Mouse (Mus musculus): Measurements from ENCODE around the gene Rpl37a. TPM values are rescaled to one million over a fixed set of nuclear protein-coding genes. Genes with fewer than 3 reads are reported as not detected.

Gene Rpl37a
- polyA plus RNA-seq, 1 experiment from 2014 or later = 1,455 TPM

GRCm38 (mm10) chr1:72730126-72730525 lies 19.0 kb downstream of the Rpl37a start:
- no peak overlapping the region for H3K4me3 ChIP-seq (ENCODE audit: low read length)
- no peaks in the 10 kb centered on the region for H3K9me3 ChIP-seq (ENCODE audit: low read length)
- 60% methylated on average over 10 of the region's 10 CpGs for WGBS
- no peak overlapping the region for H3K9ac ChIP-seq (replicated peaks; ENCODE audit: low read length)
- H3K4me1 ChIP-seq (ENCODE audit: insufficient read depth, low read length) = peaks cover 15% of the 10 kb centered on the region; the same call in 1 of the 2 replicates
- no peaks in the 10 kb centered on the region for H3K27me3 ChIP-seq (ENCODE audit: insufficient read depth, low read length)
- no peak for ATAC-seq (ENCODE audit: low FRiP score, low TSS enrichment)
- H3K36me3 ChIP-seq (ENCODE audit: insufficient read depth, low read length) = no peaks in the 10 kb centered on the region
- no peak overlapping the region for H3K4me2 ChIP-seq (replicated peaks; ENCODE audit: low read depth, low read length)
- no peak overlapping the region for H3K27ac ChIP-seq (ENCODE audit: low read length)

GRCm38 (mm10) chr1:72733191-72733691 lies 22.2 kb downstream of the Rpl37a start:
- Histone ChIP-seq H3K27me3 (ENCODE audit: insufficient read depth, low read length) (no peaks in the 10 kb centered on the region), H3K4me2 (replicated peaks; ENCODE audit: low read depth, low read length) (no peak overlapping the region), H3K9ac (replicated peaks; ENCODE audit: low read length) (no peak overlapping the region), H3K4me3 (ENCODE audit: low read length) (no peak overlapping the region), H3K9me3 (ENCODE audit: low read length) (no peaks in the 10 kb centered on the region), H3K27ac (ENCODE audit: low read length) (no peak overlapping the region), H3K4me1 (ENCODE audit: insufficient read depth, low read length) (peaks cover 26% of the 10 kb centered on the region), H3K36me3 (ENCODE audit: insufficient read depth, low read length) (no peaks in the 10 kb centered on the region)
- 94% methylated on average over 9 of the region's 9 CpGs for WGBS
- no peak for ATAC-seq (ENCODE audit: low FRiP score, low TSS enrichment)

- 0 out of 2 replicates have a peak overlapping the region, but pooled peaks have one; percentile 7 for H3K4me2 ChIP-seq (replicated peaks; ENCODE audit: low read depth, low read length)
- WGBS = 22% methylated on average over 13 of the region's 13 CpGs
- H3K27ac ChIP-seq (ENCODE audit: low read length) = peak overlapping the region; percentile 2; the same call in 1 of the 2 replicates
- no peaks in the 10 kb centered on the region for H3K9me3 ChIP-seq (ENCODE audit: low read length)
- H3K4me1 ChIP-seq (ENCODE audit: insufficient read depth, low read length) = peaks cover 11% of the 10 kb centered on the region
- peak; percentile 77 for ATAC-seq (ENCODE audit: low FRiP score, low TSS enrichment)
- H3K27me3 ChIP-seq (ENCODE audit: insufficient read depth, low read length) = no peaks in the 10 kb centered on the region
- no peak overlapping the region for H3K9ac ChIP-seq (replicated peaks; ENCODE audit: low read length)
- H3K36me3 ChIP-seq (ENCODE audit: insufficient read depth, low read length) = no peaks in the 10 kb centered on the region
- H3K4me3 ChIP-seq (ENCODE audit: low read length) = no peak overlapping the region
These were observed 25.5 kb downstream of the Rpl37a start for GRCm38 (mm10) chr1:72736397-72737125.

GRCm38 (mm10) chr1:72738946-72739680 lies 28.0 kb downstream of the Rpl37a start:
- Histone ChIP-seq H3K4me2 (replicated peaks; ENCODE audit: low read depth, low read length) (no peak overlapping the region), H3K4me3 (ENCODE audit: low read length) (no peak overlapping the region), H3K27ac (ENCODE audit: low read length) (no peak overlapping the region), H3K9me3 (ENCODE audit: low read length) (no peaks in the 10 kb centered on the region), H3K27me3 (ENCODE audit: insufficient read depth, low read length) (no peaks in the 10 kb centered on the region), H3K4me1 (ENCODE audit: insufficient read depth, low read length) (peaks cover 11% of the 10 kb centered on the region), H3K36me3 (ENCODE audit: insufficient read depth, low read length) (no peaks in the 10 kb centered on the region), H3K9ac (replicated peaks; ENCODE audit: low read length) (no peak overlapping the region)
- 86% methylated on average over 15 of the region's 15 CpGs for WGBS
- ATAC-seq (ENCODE audit: low FRiP score, low TSS enrichment) = no peak

- H3K27me3 ChIP-seq (ENCODE audit: insufficient read depth, low read length) = no peaks in the 10 kb centered on the region
- no peak for ATAC-seq (ENCODE audit: low FRiP score, low TSS enrichment)
- H3K4me2 ChIP-seq (replicated peaks; ENCODE audit: low read depth, low read length) = no peak overlapping the region
- H3K4me3 ChIP-seq (ENCODE audit: low read length) = no peak overlapping the region
- no peak overlapping the region for H3K27ac ChIP-seq (ENCODE audit: low read length)
- H3K9me3 ChIP-seq (ENCODE audit: low read length) = no peaks in the 10 kb centered on the region
- peaks cover 11% of the 10 kb centered on the region for H3K4me1 ChIP-seq (ENCODE audit: insufficient read depth, low read length)
- no peak overlapping the region for H3K9ac ChIP-seq (replicated peaks; ENCODE audit: low read length)
- 80% methylated on average over 10 of the region's 10 CpGs for WGBS
- H3K36me3 ChIP-seq (ENCODE audit: insufficient read depth, low read length) = no peaks in the 10 kb centered on the region
These were observed 28.6 kb downstream of the Rpl37a start for GRCm38 (mm10) chr1:72739681-72740063.

GRCm38 (mm10) chr1:72741406-72741805 lies 30.3 kb downstream of the Rpl37a start:
- no peak overlapping the region for H3K9ac ChIP-seq (replicated peaks; ENCODE audit: low read length)
- no peak overlapping the region for H3K27ac ChIP-seq (ENCODE audit: low read length)
- 86% methylated on average over 5 of the region's 5 CpGs for WGBS
- no peaks in the 10 kb centered on the region for H3K9me3 ChIP-seq (ENCODE audit: low read length)
- H3K4me2 ChIP-seq (replicated peaks; ENCODE audit: low read depth, low read length) = no peak overlapping the region
- no peaks in the 10 kb centered on the region for H3K36me3 ChIP-seq (ENCODE audit: insufficient read depth, low read length)
- no peaks in the 10 kb centered on the region for H3K27me3 ChIP-seq (ENCODE audit: insufficient read depth, low read length)
- ATAC-seq (ENCODE audit: low FRiP score, low TSS enrichment) = no peak
- H3K4me1 ChIP-seq (ENCODE audit: insufficient read depth, low read length) = peaks cover 8% of the 10 kb centered on the region
- H3K4me3 ChIP-seq (ENCODE audit: low read length) = no peak overlapping the region

GRCm38 (mm10) chr1:72744816-72745506 lies 33.9 kb downstream of the Rpl37a start:
- peak; percentile 70 for ATAC-seq (ENCODE audit: low FRiP score, low TSS enrichment)
- WGBS = 35% methylated on average over 8 of the region's 8 CpGs
- H3K27ac ChIP-seq (ENCODE audit: low read length) = peak overlapping the region; percentile 48; the same call in 1 of the 2 replicates

GRCm38 (mm10) chr1:72746382-72746781 lies 35.3 kb downstream of the Rpl37a start:
- Histone ChIP-seq H3K27ac (ENCODE audit: low read length) (0 out of 2 replicates have a peak overlapping the region, but pooled peaks have one; percentile 6), H3K9ac (replicated peaks; ENCODE audit: low read length) (no peak overlapping the region), H3K4me1 (ENCODE audit: insufficient read depth, low read length) (no peaks in the 10 kb centered on the region), H3K27me3 (ENCODE audit: insufficient read depth, low read length) (no peaks in the 10 kb centered on the region), H3K4me2 (replicated peaks; ENCODE audit: low read depth, low read length) (no peak overlapping the region), H3K4me3 (ENCODE audit: low read length) (no peak overlapping the region), H3K9me3 (ENCODE audit: low read length) (no peaks in the 10 kb centered on the region), H3K36me3 (ENCODE audit: insufficient read depth, low read length) (no peaks in the 10 kb centered on the region)
- ATAC-seq (ENCODE audit: low FRiP score, low TSS enrichment) = no peak
- WGBS = 60% methylated on average over 7 of the region's 7 CpGs

More at GRCm38 (mm10) chr1:72744816-72745506, 33.9 kb downstream of the Rpl37a start:
- H3K36me3 ChIP-seq (ENCODE audit: insufficient read depth, low read length) = no peaks in the 10 kb centered on the region
- no peaks in the 10 kb centered on the region for H3K27me3 ChIP-seq (ENCODE audit: insufficient read depth, low read length)
- no peaks in the 10 kb centered on the region for H3K9me3 ChIP-seq (ENCODE audit: low read length)
- H3K9ac ChIP-seq (replicated peaks; ENCODE audit: low read length) = no peak overlapping the region
- no peaks in the 10 kb centered on the region for H3K4me1 ChIP-seq (ENCODE audit: insufficient read depth, low read length)
- H3K4me3 ChIP-seq (ENCODE audit: low read length) = no peak overlapping the region
- H3K4me2 ChIP-seq (replicated peaks; ENCODE audit: low read depth, low read length) = no peak overlapping the region

GRCm38 (mm10) chr1:72751371-72751781 lies 40.3 kb downstream of the Rpl37a start:
- Histone ChIP-seq H3K27ac (ENCODE audit: low read length) (no peak overlapping the region), H3K36me3 (ENCODE audit: insufficient read depth, low read length) (no peaks in the 10 kb centered on the region), H3K27me3 (ENCODE audit: insufficient read depth, low read length) (no peaks in the 10 kb centered on the region), H3K9me3 (ENCODE audit: low read length) (no peaks in the 10 kb centered on the region), H3K9ac (replicated peaks; ENCODE audit: low read length) (no peak overlapping the region), H3K4me1 (ENCODE audit: insufficient read depth, low read length) (0 out of 2 replicates have a peak, but pooled peaks cover 10% of the 10 kb centered on the region), H3K4me3 (ENCODE audit: low read length) (no peak overlapping the region), H3K4me2 (replicated peaks; ENCODE audit: low read depth, low read length) (no peak overlapping the region)
- ATAC-seq (ENCODE audit: low FRiP score, low TSS enrichment) = no peak
- WGBS = 66% methylated on average over 7 of the region's 7 CpGs
